Mouse (Mus musculus) limb, embryonic 13.5 days (tissue): ENCODE measurements around the gene Cacna1c. TPM values are rescaled to one million over a fixed set of nuclear protein-coding genes. Genes with fewer than 3 reads are reported as not detected.

ENCODE experiments used
- ATAC-seq: fragments of 200-750 bp; cut with Nextera tagmentation; 2 replicates; pipeline ENCODE4 v1.8.0; 2017; ENCODE audit warnings: low read depth, moderate number of reproducible peaks, moderate TSS enrichment; ENCODE audit not compliant: low FRiP score
- H3K27ac ChIP-seq: fragments of 300-500 bp; sonication (generic); 2 replicates; pipeline ENCODE4 v1.5.1; 2015; ENCODE audit warnings: inconsistent platforms, mild to moderate bottlenecking, moderate library complexity
- H3K27me3 ChIP-seq: fragments of 300-500 bp; sonication (generic); 2 replicates; pipeline ENCODE4 v1.6.1; 2015; ENCODE audit warnings: mild to moderate bottlenecking, inconsistent platforms
- H3K36me3 ChIP-seq: fragments of 300-500 bp; sonication (generic); 2 replicates; pipeline ENCODE4 v1.6.1; 2015; ENCODE audit warnings: inconsistent platforms, mild to moderate bottlenecking, moderate library complexity
- H3K4me1 ChIP-seq: fragments of 300-500 bp; sonication (generic); 2 replicates; pipeline ENCODE4 v1.6.1; 2015; ENCODE audit warnings: inconsistent platforms
- H3K4me2 ChIP-seq: fragments of 300-500 bp; sonication (generic); replicated peaks from 2 replicates; pipeline ENCODE4 v1.6.1; 2015; ENCODE audit warnings: inconsistent platforms, mild to moderate bottlenecking, moderate library complexity
- H3K4me3 ChIP-seq: fragments of 300-500 bp; sonication (generic); 2 replicates; pipeline ENCODE4 v1.5.1; 2015; ENCODE audit warnings: moderate library complexity, mild to moderate bottlenecking, inconsistent platforms
- H3K9ac ChIP-seq: fragments of 300-500 bp; sonication (generic); 2 replicates; pipeline ENCODE4 v1.6.1; 2015; ENCODE audit warnings: mild to moderate bottlenecking, inconsistent platforms
- H3K9me3 ChIP-seq: fragments of 300-500 bp; sonication (generic); 2 replicates; pipeline ENCODE4 v1.6.1; 2016; ENCODE audit warnings: inconsistent platforms
- WGBS: fragments of 180-500 bp; shearing (Covaris S2); methylation state at CpG from one replicate; pipeline ENCODE4 v1.1.7; 2015; 5-methylcytosine and 5-hydroxymethylcytosine counted together
- polyA plus RNA-seq: library from polyadenylated mRNA; unstranded; fragments of >200 nt; fragmentation: Nextera tagmentation; extraction: Ambion mirVana; gene quantifications from 2 replicates; pipeline ENCODE4 v1.2.1, GENCODE M21; 2015

Gene Cacna1c
- polyA plus RNA-seq, 1 experiment from 2014 or later = 9.9 TPM

DNA sequence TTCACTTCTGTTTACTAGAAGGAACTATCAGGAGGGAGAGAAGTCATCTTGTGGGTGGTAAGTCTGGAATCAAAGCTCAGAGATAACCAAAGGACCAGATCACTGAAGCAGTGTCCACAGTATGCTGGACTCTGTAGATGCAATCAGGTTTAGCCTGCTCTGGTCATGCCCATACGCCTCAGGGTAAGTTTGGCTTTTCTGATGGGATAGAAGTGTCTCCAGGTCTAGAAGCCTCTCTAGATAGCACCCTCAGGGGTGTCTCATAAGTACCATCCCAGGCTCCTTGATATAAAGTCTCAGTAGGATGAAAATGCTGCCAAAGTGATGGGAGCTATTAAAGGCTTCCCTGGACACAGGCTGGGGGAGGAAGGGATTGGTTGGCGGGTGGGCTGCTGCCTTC, 557.3 kb downstream of the Cacna1c start:
- Histone ChIP-seq H3K9ac (no peak overlapping the region), H3K27me3 (no peaks in the 10 kb centered on the region), H3K4me1 (no peaks in the 10 kb centered on the region), H3K9me3 (peaks cover 12% of the 10 kb centered on the region), H3K27ac (no peak overlapping the region), H3K4me3 (no peak overlapping the region), H3K36me3 (peaks cover 47% of the 10 kb centered on the region), H3K4me2 (no peak overlapping the region)
- no peak for ATAC-seq
- 98% methylated on average over 2 of the region's 2 CpGs for WGBS

GRCm38 (mm10) chr6:118632491-118632890, 563.7 kb downstream of the Cacna1c start:
- Histone ChIP-seq H3K4me2 (no peak overlapping the region), H3K9me3 (peaks cover 7% of the 10 kb centered on the region), H3K4me3 (no peak overlapping the region), H3K27ac (no peak overlapping the region), H3K27me3 (no peaks in the 10 kb centered on the region), H3K36me3 (peaks cover 26% of the 10 kb centered on the region), H3K4me1 (no peaks in the 10 kb centered on the region), H3K9ac (no peak overlapping the region)
- no peak for ATAC-seq
- 91% methylated on average over 2 of the region's 2 CpGs for WGBS

- no peak for ATAC-seq
- H3K9me3 ChIP-seq = no peaks in the 10 kb centered on the region
- no peak overlapping the region for H3K4me3 ChIP-seq
- H3K27ac ChIP-seq = no peak overlapping the region
- no peaks in the 10 kb centered on the region for H3K4me1 ChIP-seq
- peaks cover 12% of the 10 kb centered on the region for H3K36me3 ChIP-seq
- WGBS = 83% methylated on average over 4 of the region's 4 CpGs
- H3K4me2 ChIP-seq = no peak overlapping the region
- no peaks in the 10 kb centered on the region for H3K27me3 ChIP-seq
- no peak overlapping the region for H3K9ac ChIP-seq
Observed at GRCm38 (mm10) chr6:118630006-118630405, 566.2 kb downstream of the Cacna1c start.

DNA sequence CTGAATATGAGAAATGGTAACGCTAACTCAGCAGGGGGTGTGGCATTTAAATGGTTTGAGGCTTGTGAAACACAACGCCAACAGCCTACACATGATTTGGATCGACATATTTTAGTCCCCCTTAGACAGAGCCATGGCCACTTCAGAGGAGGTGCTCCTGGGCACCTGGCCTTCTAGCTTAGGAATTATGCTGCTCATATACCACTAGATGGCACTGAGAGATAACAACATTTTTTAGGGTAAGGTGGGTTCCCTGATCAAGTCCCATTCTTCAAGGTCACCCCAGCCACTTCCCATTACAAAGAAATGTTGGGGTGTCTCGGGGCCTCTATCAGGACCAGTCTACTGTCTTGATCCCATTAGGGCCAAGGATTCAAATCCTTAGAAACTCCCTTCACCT, 570.0 kb downstream of the Cacna1c start:
- Histone ChIP-seq H3K4me3 (no peak overlapping the region), H3K9me3 (no peaks in the 10 kb centered on the region), H3K4me1 (no peaks in the 10 kb centered on the region), H3K9ac (no peak overlapping the region), H3K27me3 (no peaks in the 10 kb centered on the region), H3K27ac (no peak overlapping the region), H3K36me3 (peaks cover 13% of the 10 kb centered on the region), H3K4me2 (no peak overlapping the region)
- ATAC-seq = no peak
- WGBS = 51% methylated on average over 4 of the region's 4 CpGs

DNA sequence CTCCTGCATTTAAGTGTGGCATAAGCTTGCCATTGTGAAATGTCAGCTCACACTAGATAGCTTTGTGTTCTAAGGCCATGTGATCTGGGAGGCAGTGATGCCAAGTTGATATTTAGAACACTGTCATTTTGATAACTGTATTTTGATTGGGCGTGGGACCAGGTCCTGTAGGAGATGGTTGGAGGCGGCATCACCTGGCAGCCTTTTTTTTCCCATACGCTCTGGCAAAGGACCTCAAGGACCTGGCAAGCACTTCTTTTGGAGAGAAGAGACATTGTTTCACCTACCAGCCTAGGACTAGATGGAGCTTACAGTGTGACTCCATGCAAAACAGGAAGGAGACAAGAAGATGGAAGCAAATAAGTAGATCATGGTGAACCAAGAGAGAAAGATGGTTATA, 572.6 kb downstream of the Cacna1c start:
- Histone ChIP-seq H3K4me1 (no peaks in the 10 kb centered on the region), H3K9ac (no peak overlapping the region), H3K9me3 (no peaks in the 10 kb centered on the region), H3K27me3 (no peaks in the 10 kb centered on the region), H3K4me2 (no peak overlapping the region), H3K27ac (no peak overlapping the region), H3K36me3 (peaks cover 13% of the 10 kb centered on the region), H3K4me3 (no peak overlapping the region)
- no peak for ATAC-seq
- 89% methylated on average over 3 of the region's 3 CpGs for WGBS

DNA sequence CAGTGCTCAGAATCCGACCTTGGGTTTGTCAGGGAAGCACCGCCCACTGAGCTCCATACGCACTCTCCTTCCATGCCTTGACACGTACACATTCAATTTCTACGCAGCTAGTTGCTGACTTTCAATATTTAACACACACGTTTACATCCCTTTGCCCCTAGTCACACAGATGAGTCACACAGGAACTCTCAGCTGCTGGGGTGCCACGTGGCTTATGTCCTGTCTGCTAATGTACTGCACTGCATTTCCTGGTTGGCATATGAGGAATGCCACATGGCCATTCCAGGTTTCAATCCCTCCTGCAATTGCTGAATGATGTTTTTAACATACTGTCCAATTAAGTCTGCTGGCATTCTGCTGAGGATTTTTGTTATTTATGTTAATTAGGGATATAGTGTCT, 574.4 kb downstream of the Cacna1c start:
- no peak for ATAC-seq
- H3K4me3 ChIP-seq = no peak overlapping the region
- no peaks in the 10 kb centered on the region for H3K27me3 ChIP-seq
- WGBS = 70% methylated on average over 7 of the region's 7 CpGs
- H3K27ac ChIP-seq = no peak overlapping the region
- H3K9me3 ChIP-seq = no peaks in the 10 kb centered on the region
- peaks cover 22% of the 10 kb centered on the region for H3K36me3 ChIP-seq
- no peak overlapping the region for H3K9ac ChIP-seq
- H3K4me1 ChIP-seq = no peaks in the 10 kb centered on the region
- no peak overlapping the region for H3K4me2 ChIP-seq

DNA sequence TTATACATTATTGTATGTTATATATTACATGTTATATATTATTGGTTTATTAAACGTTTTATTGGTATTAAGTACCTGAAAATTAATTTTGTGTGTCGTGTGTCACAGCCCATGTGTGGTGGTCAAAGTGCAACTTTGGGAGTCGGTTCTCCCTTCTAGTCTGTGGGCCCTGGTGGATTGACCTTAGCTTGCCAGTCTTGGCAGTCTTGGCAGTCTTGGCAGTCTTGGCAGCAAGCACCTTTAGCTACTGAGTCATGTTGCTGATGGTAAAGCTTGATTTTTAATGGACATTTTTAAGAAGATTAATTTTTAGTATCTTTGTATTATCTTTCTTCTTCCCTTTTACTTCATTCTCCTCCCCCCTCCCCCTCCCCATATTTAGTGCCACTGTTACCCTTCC, 574.8 kb downstream of the Cacna1c start:
- no peak for ATAC-seq
- Histone ChIP-seq H3K4me3 (no peak overlapping the region), H3K36me3 (peaks cover 22% of the 10 kb centered on the region), H3K27ac (no peak overlapping the region), H3K9ac (no peak overlapping the region), H3K27me3 (no peaks in the 10 kb centered on the region), H3K4me1 (no peaks in the 10 kb centered on the region), H3K9me3 (no peaks in the 10 kb centered on the region), H3K4me2 (no peak overlapping the region)
- 91% methylated on average over 3 of the region's 3 CpGs for WGBS

GRCm38 (mm10) chr6:118608906-118609305, 587.3 kb downstream of the Cacna1c start:
- no peaks in the 10 kb centered on the region for H3K4me1 ChIP-seq
- H3K9ac ChIP-seq = no peak overlapping the region
- no peaks in the 10 kb centered on the region for H3K9me3 ChIP-seq
- H3K4me2 ChIP-seq = no peak overlapping the region
- no peak overlapping the region for H3K4me3 ChIP-seq
- H3K27me3 ChIP-seq = no peaks in the 10 kb centered on the region
- no peak overlapping the region for H3K27ac ChIP-seq
- H3K36me3 ChIP-seq = peaks cover 68% of the 10 kb centered on the region
- 85% methylated on average over 6 of the region's 6 CpGs for WGBS
- no peak for ATAC-seq

DNA sequence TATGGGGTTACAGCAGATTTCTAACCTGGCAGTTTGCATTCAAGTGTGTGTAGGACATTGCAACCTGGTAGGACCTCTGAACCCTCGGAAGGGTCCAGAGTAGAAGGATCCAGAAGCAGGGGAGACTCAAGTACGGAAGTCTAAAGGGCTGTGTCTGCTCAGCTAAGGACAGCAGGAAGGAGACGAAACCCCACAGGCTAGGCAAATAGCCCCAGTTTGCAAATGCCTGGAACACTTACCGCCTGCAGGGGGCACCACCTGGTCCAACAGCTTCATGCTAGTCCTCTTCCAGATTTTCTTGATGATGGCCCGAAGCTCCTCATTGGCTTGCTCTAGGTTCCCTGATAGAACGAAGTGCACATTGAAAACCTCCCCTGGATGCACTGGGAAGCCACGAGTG, 590.2 kb downstream of the Cacna1c start:
- Histone ChIP-seq H3K9ac (no peak overlapping the region), H3K9me3 (no peaks in the 10 kb centered on the region), H3K27ac (no peak overlapping the region), H3K4me3 (no peak overlapping the region), H3K27me3 (no peaks in the 10 kb centered on the region), H3K4me2 (no peak overlapping the region), H3K4me1 (no peaks in the 10 kb centered on the region), H3K36me3 (peaks cover 82% of the 10 kb centered on the region)
- no peak for ATAC-seq
- 73% methylated on average over 7 of the region's 7 CpGs for WGBS

GRCm38 (mm10) chr6:118603825-118604224, 592.4 kb downstream of the Cacna1c start:
- no peak overlapping the region for H3K4me2 ChIP-seq
- no peaks in the 10 kb centered on the region for H3K9me3 ChIP-seq
- no peaks in the 10 kb centered on the region for H3K27me3 ChIP-seq
- no peak for ATAC-seq
- no peak overlapping the region for H3K4me3 ChIP-seq
- H3K36me3 ChIP-seq = peaks cover 85% of the 10 kb centered on the region
- no peaks in the 10 kb centered on the region for H3K4me1 ChIP-seq
- no peak overlapping the region for H3K9ac ChIP-seq
- 91% methylated on average over 7 of the region's 7 CpGs for WGBS
- no peak overlapping the region for H3K27ac ChIP-seq

GRCm38 (mm10) chr6:118595681-118596055, 600.5 kb downstream of the Cacna1c start:
- Histone ChIP-seq H3K4me3 (no peak overlapping the region), H3K4me1 (peaks cover 14% of the 10 kb centered on the region), H3K36me3 (peaks cover 53% of the 10 kb centered on the region), H3K27ac (no peak overlapping the region), H3K9me3 (no peaks in the 10 kb centered on the region), H3K9ac (no peak overlapping the region), H3K27me3 (peaks cover 19% of the 10 kb centered on the region), H3K4me2 (no peak overlapping the region)
- no peak for ATAC-seq
- WGBS = 79% methylated on average over 9 of the region's 9 CpGs

DNA sequence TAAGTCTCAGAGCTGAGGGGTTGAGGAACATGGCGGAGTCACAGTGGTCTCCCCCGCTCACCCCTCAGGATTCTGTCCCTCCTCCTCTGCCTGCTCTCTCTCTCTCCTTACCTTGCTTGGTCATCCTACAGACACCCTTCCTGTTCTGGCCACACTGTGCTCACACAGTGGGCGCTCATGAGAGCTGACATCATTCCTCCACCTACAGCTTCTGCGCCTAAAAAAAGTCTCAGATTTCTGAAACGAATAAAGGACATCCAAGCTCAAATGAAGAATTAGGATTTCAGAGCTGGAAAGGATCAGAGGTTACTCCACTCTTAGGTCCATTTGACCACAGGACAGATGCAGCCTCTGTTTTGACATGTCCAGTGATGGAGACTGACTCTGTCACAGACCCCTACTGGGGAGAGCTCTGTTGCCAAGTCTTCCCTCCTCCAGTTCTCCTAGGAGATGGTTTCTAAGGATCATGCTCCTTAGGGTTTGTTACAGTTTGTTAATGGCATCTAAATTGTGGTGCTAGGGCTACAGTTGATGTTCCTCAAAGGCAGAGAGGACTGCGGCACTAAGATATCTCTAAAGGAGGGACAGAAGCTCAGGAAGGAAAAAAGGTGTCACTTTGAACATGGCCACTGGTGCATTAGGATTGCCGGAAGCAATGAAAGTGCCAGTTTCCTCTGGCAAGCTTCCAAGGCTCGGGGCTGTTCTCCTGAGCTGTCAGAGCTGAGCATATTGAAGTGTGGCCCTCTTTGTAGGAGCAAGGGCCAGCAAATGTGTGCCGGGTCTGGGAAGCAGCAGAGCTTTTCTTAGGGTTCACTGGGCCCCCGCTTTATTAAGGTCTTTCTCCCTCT, 601.2 kb downstream of the Cacna1c start:
- Histone ChIP-seq H3K27ac (no peak overlapping the region), H3K4me3 (no peak overlapping the region), H3K27me3 (peaks cover 19% of the 10 kb centered on the region), H3K4me1 (peaks cover 14% of the 10 kb centered on the region), H3K4me2 (no peak overlapping the region), H3K9ac (no peak overlapping the region), H3K36me3 (peaks cover 49% of the 10 kb centered on the region), H3K9me3 (no peaks in the 10 kb centered on the region)
- WGBS = 80% methylated on average over 10 of the region's 10 CpGs
- ATAC-seq = no peak

- Histone ChIP-seq H3K36me3 (peaks cover 41% of the 10 kb centered on the region), H3K27me3 (peaks cover 19% of the 10 kb centered on the region), H3K4me1 (peaks cover 14% of the 10 kb centered on the region), H3K9ac (peak overlapping the region; percentile 36; the same call in 1 of the 2 replicates), H3K4me2 (peak overlapping the region; percentile 59), H3K27ac (no peak overlapping the region), H3K4me3 (peak overlapping the region; percentile 32), H3K9me3 (no peaks in the 10 kb centered on the region)
- 39% methylated on average over 10 of the region's 10 CpGs for whole genome bisulfite sequencing
- no peak for ATAC-seq
Observed at GRCm38 (mm10) chr6:118594070-118594469, 602.1 kb downstream of the Cacna1c start.
